Mouse (Mus musculus): ENCODE measurements around the gene Gsc2. TPM values are rescaled to one million over a fixed set of nuclear protein-coding genes. Genes with fewer than 3 reads are reported as not detected.

The Gsc2 gene
- total and polyA plus RNA-seq, 3 experiments, result not detected

- no peaks in the 10 kb centered on the region for H3K27me3 ChIP-seq (ENCODE audit: control insufficient read depth in 1 of 2, insufficient read depth in 2 of 2, low read length in 2 of 2)
- H3K4me1 ChIP-seq (ENCODE audit: control insufficient read depth in 1 of 2, insufficient read depth in 2 of 2, low read length in 2 of 2), result peaks cover 0 to 4% of the 10 kb centered on the region in 2 experiments; a peak in 1 of 4 replicates
- H3K36me3 ChIP-seq (ENCODE audit: control insufficient read depth in 1 of 2, insufficient read depth in 2 of 2, low read length in 2 of 2), result peaks cover 0 to 4% of the 10 kb centered on the region in 2 experiments; a peak in 3 of 4 replicates
- no peak for TF ChIP-seq KAT2A (conservative IDR thresholded peaks at IDR 0.05; ENCODE audit: low read depth, low read length)
- TF ChIP-seq USF2 (IDR thresholded peaks at IDR 0.05; ENCODE audit: borderline replicate concordance in 1 of 2, insufficient read depth in 1 of 2, low read depth in 1 of 2, low read length in 2 of 2), result no peak
- TF ChIP-seq ZNF384 (IDR thresholded peaks at IDR 0.05; ENCODE audit: low read depth, low read length), result no peak
- no peak for TF ChIP-seq CHD2 (IDR thresholded peaks at IDR 0.05; ENCODE audit: low read length)
- TF ChIP-seq POLR2AphosphoS2 (IDR thresholded peaks at IDR 0.05; ENCODE audit: low read length), result no peak
- TF ChIP-seq MAFK (IDR thresholded peaks at IDR 0.05; ENCODE audit: borderline replicate concordance, low read depth, low read length), result no peak
- no peak for TF ChIP-seq GABPA (IDR thresholded peaks at IDR 0.05; ENCODE audit: low read depth, low read length)
- no peak for TF ChIP-seq UBTF (IDR thresholded peaks at IDR 0.05; ENCODE audit: borderline replicate concordance, insufficient read depth, low read depth, low read length)
- no peak for TF ChIP-seq HCFC1 (IDR thresholded peaks at IDR 0.05; ENCODE audit: low read depth, low read length)
- no peak for TF ChIP-seq TBP (IDR thresholded peaks at IDR 0.05; ENCODE audit: low read depth, low read length)
- no peak for TF ChIP-seq GATA1 (IDR thresholded peaks at IDR 0.05; ENCODE audit: low read depth, low read length)
- no peak for TF ChIP-seq TCF12 (IDR thresholded peaks at IDR 0.05; ENCODE audit: low read depth, low read length)
- no peaks in the 10 kb centered on the region for H3K9me3 ChIP-seq (replicated peaks; ENCODE audit: insufficient read depth, low read length)
- no peak overlapping the region for H3K9ac ChIP-seq (ENCODE audit: control insufficient read depth, low read depth, low read length, poor library complexity, severe bottlenecking)
- no peak overlapping the region for H3K4me3 ChIP-seq (ENCODE audit: control insufficient read depth in 1 of 2, insufficient read depth in 1 of 2, low read depth in 2 of 2, low read length in 2 of 2)
- no peak for DNase-seq (ENCODE audit: low read depth, low spot score)
- H3K27ac ChIP-seq (ENCODE audit: control insufficient read depth, low read depth, low read length), result no peak overlapping the region
- H3K79me2 ChIP-seq (ENCODE audit: control insufficient read depth, insufficient read depth, low read length, poor library complexity), result peaks cover 43% of the 10 kb centered on the region
Observed at GRCm38 (mm10) chr16:17884116-17884515, 30.7 kb downstream of the Gsc2 start.

GRCm38 (mm10) chr16:17882196-17882595 is 32.7 kb downstream of the Gsc2 start:
- Histone ChIP-seq H3K4me3 (ENCODE audit: control insufficient read depth in 1 of 2, insufficient read depth in 1 of 2, low read depth in 2 of 2, low read length in 2 of 2) (no peak overlapping the region), H3K4me1 (ENCODE audit: control insufficient read depth in 1 of 2, insufficient read depth in 2 of 2, low read length in 2 of 2) (peaks cover 0 to 4% of the 10 kb centered on the region in 2 experiments; a peak in 1 of 4 replicates), H3K27me3 (ENCODE audit: control insufficient read depth in 1 of 2, insufficient read depth in 2 of 2, low read length in 2 of 2) (no peaks in the 10 kb centered on the region), H3K27ac (ENCODE audit: control insufficient read depth, low read depth, low read length) (no peak overlapping the region), H3K9me3 (replicated peaks; ENCODE audit: insufficient read depth, low read length) (no peaks in the 10 kb centered on the region), H3K79me2 (ENCODE audit: control insufficient read depth, insufficient read depth, low read length, poor library complexity) (peaks cover 43% of the 10 kb centered on the region), H3K36me3 (ENCODE audit: control insufficient read depth in 1 of 2, insufficient read depth in 2 of 2, low read length in 2 of 2) (peaks cover 0 to 3% of the 10 kb centered on the region in 2 experiments; a peak in 3 of 4 replicates), H3K9ac (ENCODE audit: control insufficient read depth, low read depth, low read length, poor library complexity, severe bottlenecking) (no peak overlapping the region)
- DNase-seq (ENCODE audit: low read depth, low spot score), result no peak
- TF ChIP-seq CTCF (IDR thresholded peaks at IDR 0.05 in 2 of 3, conservative IDR thresholded peaks at IDR 0.05 in 1 of 3; ENCODE audit: control insufficient read depth in 1 of 3, insufficient read depth in 1 of 3, low read depth in 2 of 3, low read length in 3 of 3, poor library complexity in 1 of 3, severe bottlenecking in 1 of 3) (no peak), GATA1 (IDR thresholded peaks at IDR 0.05; ENCODE audit: low read depth, low read length) (no peak), SMC3 (IDR thresholded peaks at IDR 0.05; ENCODE audit: low read depth, low read length) (no peak), RAD21 (IDR thresholded peaks at IDR 0.05; ENCODE audit: low read depth, low read length) (no peak), MAZ (IDR thresholded peaks at IDR 0.05; ENCODE audit: low read depth, low read length) (no peak), MXI1 (IDR thresholded peaks at IDR 0.05; ENCODE audit: low read depth, low read length) (no peak), POLR2AphosphoS5 (IDR thresholded peaks at IDR 0.05; ENCODE audit: borderline replicate concordance, low read depth, low read length) (no peak), NRF1 (IDR thresholded peaks at IDR 0.05; ENCODE audit: insufficient read depth, low read depth, low read length, poor library complexity, severe bottlenecking) (no peak), USF2 (IDR thresholded peaks at IDR 0.05; ENCODE audit: borderline replicate concordance in 1 of 2, insufficient read depth in 1 of 2, low read depth in 1 of 2, low read length in 2 of 2) (no peak), ELF1 (IDR thresholded peaks at IDR 0.05; ENCODE audit: low read depth, low read length) (no peak), USF1 (IDR thresholded peaks at IDR 0.05; ENCODE audit: low read depth, low read length) (no peak), GABPA (IDR thresholded peaks at IDR 0.05; ENCODE audit: low read depth, low read length) (no peak)

All from MEL (cell line).